Mouse (Mus musculus) Muller cell, postnatal 12 days (primary cell): ENCODE measurements around the gene Idh1.
"Not testable (repeated sequence)": the region's sequence is repeated elsewhere in the genome, so short reads cannot be mapped to it uniquely, and the experiment has no call there.

Source experiments
- DNase-seq: peaks from one replicate; pipeline ENCODE4 v3.0.0-alpha.2; 2015; ENCODE audit errors: inconsistent ontology term

Idh1 gene

GRCm38 (mm10) chr1:65186287-65187073 is at the start of gene Idh1, which contains the start of gene Pikfyve:
Gene Idh1 (minus strand): TSS chr1:65186500.
Gene Pikfyve (plus strand): TSS chr1:65186683.
- DNase-seq: peak; percentile 98

- DNase-seq: no peak
Observed at GRCm38 (mm10) chr1:65230566-65230965, 44.3 kb upstream of the Idh1 start.

- not testable (repeated sequence) for DNase-seq
Observed at GRCm38 (mm10) chr1:65229768-65230167, 43.5 kb upstream of the Idh1 start.

- no peak for DNase-seq
Observed at GRCm38 (mm10) chr1:65227681-65228080, 41.4 kb upstream of the Idh1 start.

- no peak for DNase-seq
Observed at GRCm38 (mm10) chr1:65223654-65224053, 37.4 kb upstream of the Idh1 start.

- DNase-seq: no peak
Observed at GRCm38 (mm10) chr1:65217972-65218371, 31.7 kb upstream of the Idh1 start.

- no peak for DNase-seq
Observed at GRCm38 (mm10) chr1:65217567-65217966, 31.3 kb upstream of the Idh1 start.

GRCm38 (mm10) chr1:65213214-65213613 is 26.9 kb upstream of the Idh1 start:
- DNase-seq: no peak

- no peak for DNase-seq
Observed at GRCm38 (mm10) chr1:65204299-65204698, 18.0 kb upstream of the Idh1 start.

GRCm38 (mm10) chr1:65198861-65199260 is 12.6 kb upstream of the Idh1 start:
- no peak for DNase-seq

GRCm38 (mm10) chr1:65198425-65198824 is 12.1 kb upstream of the Idh1 start:
- no peak for DNase-seq

- no peak for DNase-seq
Observed at GRCm38 (mm10) chr1:65193226-65193625, 6.9 kb upstream of the Idh1 start.

GRCm38 (mm10) chr1:65190172-65190571 is 3.9 kb upstream of the Idh1 start:
- no peak for DNase-seq

- DNase-seq: no peak
Observed at GRCm38 (mm10) chr1:65187074-65187430, 752 bp upstream of the Idh1 start.

- no peak for DNase-seq
Observed at GRCm38 (mm10) chr1:65185524-65186205, 635 bp downstream of the Idh1 start.

- no peak for DNase-seq
Observed at GRCm38 (mm10) chr1:65185011-65185410, 1.3 kb downstream of the Idh1 start.

- DNase-seq: no peak
Observed at GRCm38 (mm10) chr1:65183994-65184393, 2.3 kb downstream of the Idh1 start.

GRCm38 (mm10) chr1:65181459-65181858 is 4.8 kb downstream of the Idh1 start:
- DNase-seq: no peak

- DNase-seq: peak; percentile 59
Observed at GRCm38 (mm10) chr1:65179634-65180249, 6.6 kb downstream of the Idh1 start.

GRCm38 (mm10) chr1:65178902-65179432 is 7.3 kb downstream of the Idh1 start:
- peak; percentile 99 for DNase-seq

GRCm38 (mm10) chr1:65178126-65178901 is 8.0 kb downstream of the Idh1 start:
- peak; percentile 96 for DNase-seq

- no peak for DNase-seq
Observed at GRCm38 (mm10) chr1:65177452-65177851, 8.8 kb downstream of the Idh1 start.
